Mouse (Mus musculus): Measurements from ENCODE around the gene Kctd7.

Kctd7 gene

DNA sequence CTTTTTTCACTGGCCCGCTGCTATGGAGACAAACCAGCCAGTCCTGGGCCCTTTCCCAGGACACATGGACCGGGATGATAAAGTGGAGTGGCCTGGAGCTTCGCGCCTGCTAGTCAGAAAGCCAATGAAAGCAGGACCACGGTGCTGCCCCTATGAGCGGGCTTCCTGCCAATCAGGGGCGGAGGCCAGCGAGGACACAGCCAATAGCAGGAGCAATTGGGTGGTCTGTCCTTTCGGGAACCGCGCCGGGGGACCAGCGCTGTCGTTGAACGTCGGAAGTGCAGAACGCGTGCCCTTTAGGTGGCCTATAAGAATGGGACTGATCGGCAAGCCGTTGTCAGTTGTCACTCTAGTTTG is 706 bp upstream of the Kctd7 start:
- no peak for DNase-seq (ENCODE audit: low read depth, low spot score)

GRCm38 (mm10) chr5:130145961-130146360 is 1.3 kb downstream of the Kctd7 start:
- no peak for DNase-seq (ENCODE audit: low read depth, low spot score)

GRCm38 (mm10) chr5:130149726-130150310 is 5.2 kb downstream of the Kctd7 start:
- DNase-seq (ENCODE audit: low read depth, low spot score): no peak

DNA sequence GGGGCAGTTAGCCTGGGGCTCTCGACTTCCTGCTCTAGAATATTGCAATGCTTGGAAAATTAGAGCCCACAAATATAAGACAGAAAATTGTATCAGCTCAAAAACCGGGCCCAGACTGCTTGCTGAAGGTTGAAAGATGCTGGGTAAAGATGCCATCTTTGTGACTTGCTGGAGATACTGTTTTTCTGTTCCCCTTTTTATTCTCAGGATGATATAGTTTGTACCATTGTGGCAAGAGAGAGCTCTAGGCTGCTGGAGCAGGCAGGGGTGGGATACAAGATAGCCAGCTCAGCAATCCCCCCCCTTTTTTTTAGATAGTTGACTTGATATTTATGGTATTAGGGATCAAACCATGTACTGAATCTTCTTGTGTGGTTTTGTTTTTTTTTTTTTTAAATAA is 9.6 kb downstream of the Kctd7 start:
- DNase-seq (ENCODE audit: low read depth, low spot score): no peak

DNA sequence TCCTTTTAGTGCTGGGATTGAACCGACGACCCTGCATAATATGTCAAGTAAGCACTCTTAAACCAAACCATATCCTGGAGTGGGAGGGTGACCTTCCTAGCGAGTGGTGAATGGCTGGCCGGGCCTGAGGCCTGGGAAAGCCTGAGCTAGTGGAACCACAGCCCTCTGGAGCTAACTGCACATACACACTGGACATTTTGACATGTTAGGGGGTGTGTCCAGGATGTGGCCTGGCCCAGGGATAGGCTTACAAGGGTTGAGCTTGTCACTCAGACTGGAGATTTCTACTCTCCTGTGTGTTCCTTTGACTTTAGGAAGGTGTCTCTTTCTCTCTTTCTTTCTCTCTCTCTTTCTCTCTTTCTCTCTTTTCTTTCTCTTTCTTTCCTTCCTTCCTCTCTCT is 13.9 kb downstream of the Kctd7 start:
- no peak for DNase-seq (ENCODE audit: low read depth, low spot score)

DNA sequence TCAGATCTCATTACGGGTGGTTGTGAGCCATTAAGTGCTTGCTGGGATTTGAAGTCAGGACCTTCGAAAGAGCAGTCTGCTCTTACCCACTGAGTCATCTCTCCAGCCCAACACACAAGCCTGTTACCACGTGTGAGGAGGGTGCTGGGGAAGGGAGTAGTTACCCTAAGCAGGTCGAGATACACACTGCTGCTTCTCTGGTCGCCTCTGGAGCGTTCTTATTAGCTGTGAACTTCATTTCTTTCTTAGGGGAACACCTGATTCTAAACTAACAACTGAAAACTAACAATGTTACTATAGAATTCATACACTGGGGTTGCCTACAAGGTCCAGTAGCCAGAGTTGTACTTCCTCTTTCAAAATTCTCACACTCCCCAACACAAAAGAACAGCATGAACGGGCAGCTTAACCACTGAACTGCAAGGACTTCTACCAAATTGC is 15.1 kb downstream of the Kctd7 start:
- no peak for DNase-seq (ENCODE audit: low read depth, low spot score)

GRCm38 (mm10) chr5:130163670-130164069 is 19.0 kb downstream of the Kctd7 start:
- no peak for DNase-seq (ENCODE audit: low read depth, low spot score)

DNA sequence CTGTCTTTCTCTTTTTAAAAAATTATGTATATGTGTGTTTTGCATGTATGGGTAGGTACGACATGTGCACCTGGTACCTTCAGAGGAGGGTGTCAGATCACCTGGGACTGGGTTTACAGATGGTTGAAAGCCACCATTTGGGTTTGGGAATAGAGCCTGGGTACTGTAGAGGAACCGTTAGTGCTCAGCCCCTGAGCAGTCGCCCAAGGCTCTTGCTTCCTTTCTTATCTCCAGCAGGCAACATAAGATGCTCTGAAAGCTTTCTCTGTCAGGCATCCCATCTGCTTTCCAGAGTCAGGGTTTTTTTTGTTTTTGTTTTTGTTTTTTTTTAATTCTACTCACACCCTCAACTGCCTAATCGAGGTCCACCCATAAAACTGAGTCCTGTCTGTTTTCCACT is 20.6 kb downstream of the Kctd7 start:
- DNase-seq (ENCODE audit: low read depth, low spot score): no peak

GRCm38 (mm10) chr5:130169109-130169508 is 24.4 kb downstream of the Kctd7 start:
- DNase-seq (ENCODE audit: low read depth, low spot score): no peak

DNA sequence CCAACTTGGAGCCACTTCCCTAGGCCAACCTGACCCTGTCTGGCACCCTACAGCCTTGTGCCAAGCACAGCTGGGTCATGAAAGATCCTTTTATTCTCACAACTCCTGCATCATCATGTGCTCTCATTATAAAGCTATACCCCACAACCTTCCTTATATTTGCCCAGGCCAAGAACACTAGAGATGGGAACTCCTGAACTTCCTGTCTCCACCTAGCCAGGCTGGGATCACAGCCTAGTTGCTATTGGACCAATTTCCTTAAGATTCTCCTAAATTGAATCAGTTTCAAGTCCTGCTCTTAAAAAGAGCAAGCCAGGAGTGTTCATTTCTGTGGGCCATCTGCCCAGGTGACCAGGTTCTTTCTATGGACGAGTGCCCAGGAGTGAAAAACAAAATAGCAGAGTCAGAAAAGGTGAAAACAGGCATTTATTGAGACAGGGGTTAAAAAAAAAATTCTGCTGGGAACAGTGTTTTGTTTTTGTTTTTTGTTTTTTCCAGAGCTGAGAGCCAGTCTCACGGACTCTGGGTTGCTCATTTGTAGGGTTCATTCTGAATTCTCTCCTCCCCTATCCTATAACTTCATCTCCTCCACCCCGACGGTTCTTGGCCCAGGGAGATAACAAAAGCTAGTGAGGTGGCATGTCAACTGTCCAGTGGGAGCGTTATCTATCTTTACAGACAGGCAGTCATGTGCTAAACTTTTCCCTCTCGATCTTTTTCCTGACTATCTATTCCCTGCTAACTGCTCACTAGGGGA is 26.2 kb downstream of the Kctd7 start:
- no peak for DNase-seq (ENCODE audit: low read depth, low spot score)

- DNase-seq (ENCODE audit: low read depth, low spot score): no peak
Observed at GRCm38 (mm10) chr5:130171423-130171954, 26.8 kb downstream of the Kctd7 start, which contains the start of gene Rabgef1. Rabgef1 (plus strand) TSS chr5:130171798.

DNA sequence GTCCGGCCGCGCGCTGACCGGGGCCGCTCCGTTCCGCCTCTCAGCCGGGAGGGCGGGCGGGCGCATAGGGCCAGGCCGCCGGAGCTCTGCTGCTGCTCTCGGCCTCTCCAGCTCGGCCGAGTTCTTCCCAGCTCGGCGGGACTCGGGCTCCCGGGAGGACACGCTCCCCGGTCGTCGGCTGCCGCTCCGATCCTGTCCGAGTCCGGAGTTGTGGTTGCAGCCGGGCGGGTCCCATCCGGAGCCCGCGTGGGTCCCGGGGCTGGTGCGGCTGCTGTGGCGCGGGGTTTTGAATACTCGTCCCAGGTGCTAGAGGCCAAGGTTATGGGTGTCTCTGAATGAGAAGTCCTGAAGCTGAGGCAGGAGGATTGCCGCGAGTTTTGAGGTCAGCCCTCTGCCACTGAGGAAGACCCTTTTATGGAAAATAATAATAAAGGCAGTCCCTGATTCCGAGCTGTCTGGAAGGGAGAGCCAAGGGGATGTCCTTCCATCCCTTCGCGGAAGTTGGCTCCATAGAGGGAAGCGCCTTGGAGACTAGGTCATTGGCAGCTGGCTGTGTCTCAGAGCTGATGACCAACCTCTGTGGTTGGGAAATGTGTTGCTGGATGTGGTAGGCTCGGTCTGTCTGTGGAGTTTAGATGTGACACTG is 27.4 kb downstream of the Kctd7 start:
- DNase-seq (ENCODE audit: low read depth, low spot score): peak; percentile 18

DNA sequence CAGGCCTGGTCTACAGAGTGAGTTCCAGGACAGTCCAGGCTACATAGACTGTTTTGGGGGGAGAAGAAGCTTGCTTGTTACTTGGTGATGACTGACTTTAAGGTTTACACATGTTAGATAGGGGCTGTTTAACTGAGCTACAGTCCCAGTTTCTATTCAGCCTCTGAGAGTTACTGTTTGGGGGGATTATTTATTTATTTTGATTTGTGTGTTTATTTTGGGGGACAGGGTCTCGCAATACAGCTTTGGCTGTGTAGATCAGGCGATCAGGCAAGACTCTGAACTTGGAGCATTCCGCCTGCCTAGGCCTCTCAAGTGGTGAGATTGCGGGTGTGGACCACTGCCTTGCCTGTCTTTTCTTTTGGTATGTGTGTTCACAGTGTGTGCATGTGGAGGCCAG is 28.4 kb downstream of the Kctd7 start:
- DNase-seq (ENCODE audit: low read depth, low spot score): no peak

GRCm38 (mm10) chr5:130177871-130178270 is 33.2 kb downstream of the Kctd7 start:
- DNase-seq (ENCODE audit: low read depth, low spot score): no peak

GRCm38 (mm10) chr5:130180362-130180761 is 35.7 kb downstream of the Kctd7 start:
- peak; percentile 16 for DNase-seq (ENCODE audit: low read depth, low spot score)

- DNase-seq (ENCODE audit: low read depth, low spot score): no peak
Observed at GRCm38 (mm10) chr5:130181740-130182540, 37.3 kb downstream of the Kctd7 start.

- DNase-seq (ENCODE audit: low read depth, low spot score): no peak
Observed at GRCm38 (mm10) chr5:130182541-130182821, 37.8 kb downstream of the Kctd7 start.

- no peak for DNase-seq (ENCODE audit: low read depth, low spot score)
Observed at GRCm38 (mm10) chr5:130184193-130184856, 39.7 kb downstream of the Kctd7 start.

DNA sequence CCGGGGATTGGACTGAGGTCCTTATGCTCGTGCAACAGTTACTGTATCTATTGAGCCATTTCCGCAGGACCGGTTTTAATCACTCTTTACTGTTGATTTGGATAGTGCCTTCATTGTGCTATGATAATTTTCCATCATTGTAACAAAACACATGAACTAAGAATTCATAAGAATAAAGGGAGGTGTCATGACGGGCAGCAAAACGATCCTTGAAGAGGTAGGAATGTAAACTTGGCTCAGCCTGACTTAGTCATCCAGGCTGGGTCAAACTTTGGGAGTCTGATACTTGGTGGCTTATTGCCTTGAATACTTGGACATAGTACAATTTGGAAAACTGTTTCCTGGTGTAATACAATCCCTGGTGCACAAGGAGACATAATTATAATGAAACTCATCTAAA is 40.7 kb downstream of the Kctd7 start:
- no peak for DNase-seq (ENCODE audit: low read depth, low spot score)

- peak; percentile 33 for DNase-seq (ENCODE audit: low read depth, low spot score)
Observed at GRCm38 (mm10) chr5:130187383-130187782, 42.7 kb downstream of the Kctd7 start.

GRCm38 (mm10) chr5:130190909-130191308 is 46.2 kb downstream of the Kctd7 start:
- DNase-seq (ENCODE audit: low read depth, low spot score): no peak

GRCm38 (mm10) chr5:130191865-130192264 is 47.2 kb downstream of the Kctd7 start:
- no peak for DNase-seq (ENCODE audit: low read depth, low spot score)

Data from WW6 (cell line).